In genomic region chr8:91706533-91706932, GRCm38 (mm10) we compare ENCODE assay signal across 19 mouse cellular contexts.
"Had no signal": no experiment of that assay in that cellular context is flagged by ENCODE, and none has a peak within 500 bp of the region (broad histone marks: within the 10 kb centered on the region; RNA-seq: fewer than 3 reads in every experiment).

No protein-coding gene starts in this region.

- H3K36me3 ChIP-seq: midbrain, embryonic 10.5 days; midbrain, embryonic 12.5 days; neural tube, embryonic 13.5 days; neural tube, embryonic 15.5 days had no signal

- H3K4me3 ChIP-seq: midbrain, embryonic 10.5 days; midbrain, embryonic 12.5 days; myocyte; neural tube, embryonic 13.5 days; neural tube, embryonic 15.5 days had no signal

- ATAC-seq: midbrain, embryonic 16.5 days had no signal

- H3K4me2 ChIP-seq: lung, embryonic 14.5 days; midbrain, embryonic 12.5 days; neural tube, embryonic 13.5 days; neural tube, embryonic 15.5 days had no signal

- H3K9ac ChIP-seq: lung, embryonic 14.5 days; midbrain, embryonic 12.5 days; neural tube, embryonic 13.5 days; neural tube, embryonic 15.5 days had no signal

- DNase-seq: lung, adult 18-20 months; lung, embryonic 14.5 days; lung, postnatal 10 days; lung, postnatal 4 days; midbrain, embryonic 14.5 days; retina, postnatal 1 day; right cerebral cortex, adult 18-20 months; right cerebral cortex, postnatal 25 days; right cerebral cortex, postnatal 4 days; spleen, adult 18-20 months; thymus, adult 18-20 months; thymus, postnatal 25 days; thymus, postnatal 4 days had no signal

- H3K27ac ChIP-seq: midbrain, embryonic 10.5 days; midbrain, embryonic 12.5 days; neural tube, embryonic 13.5 days; neural tube, embryonic 15.5 days had no signal

- H3K9me3 ChIP-seq: neural tube, embryonic 13.5 days; neural tube, embryonic 15.5 days had no signal
